9 mouse cellular contexts compared by ENCODE assay signal in genomic region chr5:112242361-112242778, GRCm38 (mm10). TPM values are rescaled to one million over a fixed set of nuclear protein-coding genes. Genes with fewer than 3 reads are reported as not detected.
DNase-seq lines count a peak whose midpoint lies in the region; ATAC-seq and TF ChIP-seq lines count a peak whose summit lies in the region.
"Had no signal": no experiment of that assay in that cellular context is flagged by ENCODE, and none has a peak within 500 bp of the region (broad histone marks: within the 10 kb centered on the region; RNA-seq: fewer than 3 reads in every experiment).

No protein-coding gene starts in this region.

- no peak for TF ChIP-seq POLR2A in thymus, adult 2 months (IDR thresholded peaks at IDR 0.05; ENCODE audit: control insufficient read depth, extremely low read depth, insufficient read depth, low read length, poor library complexity)

- no peak overlapping the region for H3K4me3 ChIP-seq in thymus, adult 2 months (ENCODE audit: control insufficient read depth, insufficient read depth, low read length)
- H3K4me3 ChIP-seq in liver, embryonic 14.5 days (ENCODE audit: insufficient read depth in 1 of 2, low read depth in 2 of 2, low read length in 2 of 2), result no peak overlapping the region
- H3K4me3 ChIP-seq in hindbrain, postnatal 0 days (ENCODE audit: low read length), result no peak overlapping the region

- H3K36me3 ChIP-seq in thymus, adult 2 months (ENCODE audit: control insufficient read depth, insufficient read depth, low read length), result no peaks in the 10 kb centered on the region
- H3K36me3 ChIP-seq in liver, embryonic 14.5 days (replicated peaks; ENCODE audit: control insufficient read depth, insufficient read depth, low read depth), result no peaks in the 10 kb centered on the region
- H3K36me3 ChIP-seq in hindbrain, postnatal 0 days (ENCODE audit: insufficient read depth, low read length), result no peaks in the 10 kb centered on the region

- H3K9me3 ChIP-seq in liver, embryonic 14.5 days (ENCODE audit: control insufficient read depth, low read length), result peaks cover 3% of the 10 kb centered on the region
- no peaks in the 10 kb centered on the region for H3K9me3 ChIP-seq in hindbrain, postnatal 0 days (ENCODE audit: low read length)

- H3K27me3 ChIP-seq in thymus, adult 2 months (ENCODE audit: control insufficient read depth, insufficient read depth, low read length), result no peaks in the 10 kb centered on the region
- no peaks in the 10 kb centered on the region for H3K27me3 ChIP-seq in liver, embryonic 14.5 days (ENCODE audit: control insufficient read depth, insufficient read depth, low read length)
- no peaks in the 10 kb centered on the region for H3K27me3 ChIP-seq in hindbrain, postnatal 0 days (ENCODE audit: insufficient read depth, low read length)

- no peak for TF ChIP-seq CTCF in thymus, adult 2 months (IDR thresholded peaks at IDR 0.05; ENCODE audit: borderline replicate concordance, control insufficient read depth, extremely low read depth, insufficient read depth, low read length, poor library complexity)
- no peak for TF ChIP-seq CTCF in liver, embryonic 14.5 days (IDR thresholded peaks at IDR 0.05; ENCODE audit: low read depth)
- TF ChIP-seq CTCF in hindbrain, postnatal 0 days (IDR thresholded peaks at IDR 0.05; ENCODE audit: low read depth), result no peak

- intact Hi-C loops in heart, postnatal 25 days (cut with DNase I), result no loop called here

- no peak overlapping the region for H3K4me2 ChIP-seq in liver, embryonic 14.5 days (ENCODE audit: low read depth)
- H3K4me2 ChIP-seq in hindbrain, postnatal 0 days (ENCODE audit: low read depth, low read length), result no peak overlapping the region

- 15% methylated on average over 5 of the region's 5 CpGs for WGBS in thymus, adult 2 months
- 9% methylated on average over 5 of the region's 5 CpGs for WGBS in liver, embryonic 14.5 days (ENCODE audit: insufficient replicate concordance)
- 47% methylated on average over 5 of the region's 5 CpGs for WGBS in hindbrain, postnatal 0 days

- peak; percentile 29 for DNase-seq in thymus, adult 2 months
- DNase-seq in thymus, postnatal 10 days (ENCODE audit: low spot score in 2 of 2), result no peak
- peak; percentile 35 for DNase-seq in heart, postnatal 25 days (ENCODE audit: low spot score)
- peak; percentile 44 to 57 (median 52) for DNase-seq in liver, embryonic 14.5 days (ENCODE audit: low read depth in 3 of 3, low spot score in 3 of 3)
- peak; percentile 31 for DNase-seq in thymus, postnatal 25 days
- DNase-seq in cerebellum, postnatal 36 days, result no peak
- DNase-seq in ovary, postnatal 36 days (ENCODE audit: low spot score), result no peak
- no peak for DNase-seq in hindbrain, postnatal 0 days (ENCODE audit: low spot score)
- DNase-seq: gastrocnemius, postnatal 25 days had no signal

- H3K9ac ChIP-seq in liver, embryonic 14.5 days (replicated peaks), result no peak overlapping the region
- no peak overlapping the region for H3K9ac ChIP-seq in hindbrain, postnatal 0 days (replicated peaks; ENCODE audit: low read length)

- peak overlapping the region; percentile 35; the same call in 1 of the 2 replicates for H3K27ac ChIP-seq in thymus, adult 2 months (ENCODE audit: control insufficient read depth, insufficient read depth, low read length)
- peak overlapping the region; percentile 25; the same call in 1 of the 2 replicates for H3K27ac ChIP-seq in liver, embryonic 14.5 days
- no peak overlapping the region for H3K27ac ChIP-seq in hindbrain, postnatal 0 days

- peak; percentile 60; the same call in 1 of the 2 replicates for TF ChIP-seq EP300 in liver, embryonic 14.5 days (IDR thresholded peaks at IDR 0.05; ENCODE audit: low read depth)

- peak; percentile 52; the same call in 1 of the 2 replicates for ATAC-seq in liver, embryonic 14.5 days (ENCODE audit: insufficient read depth)
- ATAC-seq in hindbrain, postnatal 0 days, result no peak

- peaks cover 13% of the 10 kb centered on the region for H3K4me1 ChIP-seq in thymus, adult 2 months (replicated peaks; ENCODE audit: control insufficient read depth, insufficient read depth, low read length)
- peaks cover 10 to 34% of the 10 kb centered on the region in 2 experiments for H3K4me1 ChIP-seq in liver, embryonic 14.5 days (replicated peaks; ENCODE audit: control insufficient read depth in 2 of 2, insufficient read depth in 2 of 2, low read length in 1 of 2)
- no peaks in the 10 kb centered on the region; the same call in 1 of the 2 replicates for H3K4me1 ChIP-seq in hindbrain, postnatal 0 days (ENCODE audit: insufficient read depth, low read length)

RNA-seq across cellular contexts. Expression of gene Cryba4, which starts 9.9 kb away (rescaled TPM):
- 0.41 and 3.1 TPM in 2 replicates for polyA plus RNA-seq in thymus, adult 2 months (2012; rRNA removed)
- 10 to 100 TPM in 1 of 2 experiments, 1 to 10 TPM in 1; 8.9 to 10.3 TPM for total RNA-seq in heart, postnatal 25 days (2021)
- 0.39 and 0.63 TPM in 2 replicates for polyA plus RNA-seq in liver, embryonic 14.5 days (2012; rRNA removed)
- 0.59 and 0.95 TPM in 2 replicates for polyA plus RNA-seq in liver, embryonic 14.5 days (2014; fragmentation: Nextera tagmentation; extraction: Ambion mirVana)
- total RNA-seq in hindbrain, postnatal 0 days (2014; rRNA removed), result 0.26 and 1.8 TPM in 2 replicates
- polyA plus RNA-seq in hindbrain, postnatal 0 days (2015; fragmentation: Nextera tagmentation; extraction: Ambion mirVana), result 1.6 and 2.4 TPM in 2 replicates

RNA-seq across cellular contexts. Expression of gene Crybb1, which starts 13.2 kb away (rescaled TPM):
- 0.15 and 0.40 TPM in 2 replicates for polyA plus RNA-seq in thymus, adult 2 months (2012; rRNA removed)
- total RNA-seq in heart, postnatal 25 days (2021), result 1 to 10 TPM; 2.5 to 2.9 TPM
- not detected in 2 replicates for polyA plus RNA-seq in liver, embryonic 14.5 days (2012; rRNA removed)
- polyA plus RNA-seq in liver, embryonic 14.5 days (2014; fragmentation: Nextera tagmentation; extraction: Ambion mirVana), result 0.24 TPM in 1 of 2 replicates, not detected in the other
- total RNA-seq in hindbrain, postnatal 0 days (2014; rRNA removed), result 8.0 and 11.7 TPM in 2 replicates
- 14.2 and 14.6 TPM in 2 replicates for polyA plus RNA-seq in hindbrain, postnatal 0 days (2015; fragmentation: Nextera tagmentation; extraction: Ambion mirVana)

RNA-seq across cellular contexts. Expression of gene Tpst2, which starts 34.1 kb away (rescaled TPM):
- 62.7 and 63.5 TPM in 2 replicates for polyA plus RNA-seq in thymus, adult 2 months (2012; rRNA removed)
- 10 to 100 TPM; 38.7 to 42.3 TPM for total RNA-seq in heart, postnatal 25 days (2021)
- 16.2 and 17.2 TPM in 2 replicates for polyA plus RNA-seq in liver, embryonic 14.5 days (2012; rRNA removed)
- polyA plus RNA-seq in liver, embryonic 14.5 days (2014; fragmentation: Nextera tagmentation; extraction: Ambion mirVana), result 30.7 and 30.9 TPM in 2 replicates
- total RNA-seq in hindbrain, postnatal 0 days (2014; rRNA removed), result 46.9 and 57.0 TPM in 2 replicates
- 34.4 and 37.0 TPM in 2 replicates for polyA plus RNA-seq in hindbrain, postnatal 0 days (2015; fragmentation: Nextera tagmentation; extraction: Ambion mirVana)

Comparison
In these comparisons a context has a peak if more than half of its experiments do, and no peak if none do; other contexts are left out.
1. DNase-seq: peak in thymus, adult 2 months (single experiment), heart, postnatal 25 days (single experiment), liver, embryonic 14.5 days (3 of 3) and thymus, postnatal 25 days (single experiment); none in thymus, postnatal 10 days (0 of 2), cerebellum, postnatal 36 days (0 of 2), ovary, postnatal 36 days (single experiment) and hindbrain, postnatal 0 days (single experiment).
2. RNA of gene Crybb1, which starts 13.2 kb away (polyA plus RNA-seq): 14.2 to 14.6 TPM in hindbrain, postnatal 0 days; 0.15 to 0.40 TPM in thymus, adult 2 months and 0.24 TPM in liver, embryonic 14.5 days; every median in the first group is over 10 times any median in the second.